ENCODE assay signal across 8 mouse cellular contexts in genomic region chr3:9499489-9499888, GRCm38 (mm10).
DNase-seq lines count a peak whose midpoint lies in the region; ATAC-seq and TF ChIP-seq lines count a peak whose summit lies in the region.

No protein-coding gene starts in this region.

- H3K36me3 ChIP-seq in hindbrain, embryonic 14.5 days (replicated peaks; ENCODE audit: control insufficient read depth, insufficient read depth) = no peaks in the 10 kb centered on the region
- no peaks in the 10 kb centered on the region for H3K36me3 ChIP-seq in hindbrain, embryonic 11.5 days (ENCODE audit: control insufficient read depth, insufficient read depth, low read length)
- no peaks in the 10 kb centered on the region for H3K36me3 ChIP-seq in heart, postnatal 0 days (replicated peaks; ENCODE audit: control insufficient read depth, insufficient read depth, low read length)
- H3K36me3 ChIP-seq in midbrain, embryonic 15.5 days (replicated peaks) = no peaks in the 10 kb centered on the region

- TF ChIP-seq CTCF in heart, postnatal 0 days (IDR thresholded peaks at IDR 0.05; ENCODE audit: low read depth) = no peak

- ATAC-seq in hindbrain, embryonic 14.5 days (ENCODE audit: low FRiP score) = no peak
- ATAC-seq in hindbrain, embryonic 11.5 days (ENCODE audit: low FRiP score) = no peak
- peak; percentile 17 for ATAC-seq in activated CD4-positive, CD25-positive, alpha-beta regulatory T cell, adult 4 months
- no peak for ATAC-seq in heart, postnatal 0 days (ENCODE audit: insufficient read depth, low read depth)
- no peak for ATAC-seq in midbrain, embryonic 15.5 days (replicated peaks)

- WGBS in hindbrain, embryonic 14.5 days = 60% methylated on average over 5 of the region's 5 CpGs
- WGBS in hindbrain, embryonic 11.5 days = 75% methylated on average over 5 of the region's 5 CpGs
- WGBS in heart, postnatal 0 days = 24% methylated on average over 5 of the region's 5 CpGs
- 59% methylated on average over 5 of the region's 5 CpGs for WGBS in midbrain, embryonic 15.5 days

- H3K4me3 ChIP-seq in hindbrain, embryonic 14.5 days (replicated peaks; ENCODE audit: low read length) = no peak overlapping the region
- H3K4me3 ChIP-seq in hindbrain, embryonic 11.5 days (ENCODE audit: low read depth, low read length) = no peak overlapping the region
- H3K4me3 ChIP-seq in heart, postnatal 0 days (ENCODE audit: low read depth, low read length) = no peak overlapping the region
- no peak overlapping the region for H3K4me3 ChIP-seq in midbrain, embryonic 15.5 days

- H3K4me1 ChIP-seq in hindbrain, embryonic 14.5 days (replicated peaks; ENCODE audit: control insufficient read depth, insufficient read depth, low read length) = peaks cover 26% of the 10 kb centered on the region
- H3K4me1 ChIP-seq in hindbrain, embryonic 11.5 days (replicated peaks; ENCODE audit: control insufficient read depth, insufficient read depth, low read length) = 0 out of 2 replicates have a peak, but pooled peaks cover 6% of the 10 kb centered on the region
- H3K4me1 ChIP-seq in heart, postnatal 0 days (ENCODE audit: control insufficient read depth, insufficient read depth) = peaks cover 47% of the 10 kb centered on the region
- peaks cover 22% of the 10 kb centered on the region for H3K4me1 ChIP-seq in midbrain, embryonic 15.5 days

- TF ChIP-seq EP300 in heart, postnatal 0 days (IDR thresholded peaks at IDR 0.05; ENCODE audit: low read depth) = no peak

- H3K4me2 ChIP-seq in hindbrain, embryonic 14.5 days (replicated peaks) = no peak overlapping the region
- H3K4me2 ChIP-seq in hindbrain, embryonic 11.5 days (replicated peaks; ENCODE audit: low read depth, low read length) = no peak overlapping the region
- peak overlapping the region; percentile 37 for H3K4me2 ChIP-seq in heart, postnatal 0 days (ENCODE audit: low read depth, low read length)
- H3K4me2 ChIP-seq in midbrain, embryonic 15.5 days = no peak overlapping the region

- H3K9ac ChIP-seq in hindbrain, embryonic 14.5 days = no peak overlapping the region
- no peak overlapping the region for H3K9ac ChIP-seq in hindbrain, embryonic 11.5 days (ENCODE audit: low read depth, low read length)
- peak overlapping the region; percentile 24 for H3K9ac ChIP-seq in heart, postnatal 0 days (replicated peaks; ENCODE audit: low read depth, low read length)
- H3K9ac ChIP-seq in midbrain, embryonic 15.5 days = no peak overlapping the region

- no peaks in the 10 kb centered on the region for H3K27me3 ChIP-seq in hindbrain, embryonic 14.5 days (ENCODE audit: control insufficient read depth, insufficient read depth, low read length)
- H3K27me3 ChIP-seq in hindbrain, embryonic 11.5 days (ENCODE audit: control insufficient read depth, insufficient read depth, low read length) = no peaks in the 10 kb centered on the region
- no peaks in the 10 kb centered on the region for H3K27me3 ChIP-seq in heart, postnatal 0 days (ENCODE audit: control insufficient read depth, insufficient read depth, low read length)
- no peaks in the 10 kb centered on the region for H3K27me3 ChIP-seq in midbrain, embryonic 15.5 days (replicated peaks)

- DNase-seq in hindbrain, embryonic 14.5 days (ENCODE audit: low spot score) = no peak
- no peak for DNase-seq in hindbrain, embryonic 11.5 days (ENCODE audit: low spot score)
- DNase-seq in heart, postnatal 0 days (ENCODE audit: low spot score) = peak; percentile 46
- DNase-seq in adrenal gland, adult 8-10 months = no peak
- no peak for DNase-seq in urinary bladder, postnatal 10 days (ENCODE audit: low spot score)
- no peak for DNase-seq in spleen, postnatal 4 days (ENCODE audit: low spot score in 2 of 2)

- H3K9me3 ChIP-seq in hindbrain, embryonic 14.5 days (ENCODE audit: control insufficient read depth, low read length) = no peaks in the 10 kb centered on the region
- no peaks in the 10 kb centered on the region for H3K9me3 ChIP-seq in hindbrain, embryonic 11.5 days (ENCODE audit: control insufficient read depth, low read length)
- H3K9me3 ChIP-seq in heart, postnatal 0 days (replicated peaks; ENCODE audit: control insufficient read depth, low read length) = no peaks in the 10 kb centered on the region
- H3K9me3 ChIP-seq in midbrain, embryonic 15.5 days = no peaks in the 10 kb centered on the region

- H3K27ac ChIP-seq in hindbrain, embryonic 14.5 days = peak overlapping the region; percentile 72; the same call in 1 of the 2 replicates
- no peak overlapping the region for H3K27ac ChIP-seq in hindbrain, embryonic 11.5 days (ENCODE audit: low read depth, low read length)
- peak overlapping the region; percentile 92 for H3K27ac ChIP-seq in heart, postnatal 0 days (ENCODE audit: low read depth)
- peak overlapping the region; percentile 74 for H3K27ac ChIP-seq in midbrain, embryonic 15.5 days
